Mouse (Mus musculus) ES-Bruce4 (cell line): ENCODE measurements around the gene Nsg2. TPM values are rescaled to one million over a fixed set of nuclear protein-coding genes. Genes with fewer than 3 reads are reported as not detected.
"Not testable (repeated sequence)": the region's sequence is repeated elsewhere in the genome, so short reads cannot be mapped to it uniquely, and the experiment has no call there.

ENCODE experiments used
- H3K27ac ChIP-seq: 2 replicates; pipeline ENCODE4 v1.5.1; 2012; ENCODE audit warnings: low read length, inconsistent platforms; ENCODE audit not compliant: insufficient read depth
- H3K27me3 ChIP-seq: 2 replicates; pipeline ENCODE4 v1.6.1; 2012; ENCODE audit warnings: mild to moderate bottlenecking, low read length, inconsistent platforms; ENCODE audit not compliant: control insufficient read depth, poor library complexity, insufficient read depth, severe bottlenecking
- H3K36me3 ChIP-seq: 2 replicates; pipeline ENCODE4 v1.6.1; 2012; ENCODE audit warnings: inconsistent platforms, mild to moderate bottlenecking, low read length, moderate library complexity; ENCODE audit not compliant: control insufficient read depth, poor library complexity, insufficient read depth, severe bottlenecking
- H3K4me1 ChIP-seq: one replicate; pipeline ENCODE4 v1.8.1; 2011; ENCODE audit warnings: low read length; ENCODE audit not compliant: control insufficient read depth, insufficient read depth
- H3K4me3 ChIP-seq: 2 replicates; pipeline ENCODE4 v1.5.1; 2011; ENCODE audit warnings: low read depth, mild to moderate bottlenecking, low read length
- H3K9ac ChIP-seq: 2 replicates; pipeline ENCODE4 v1.6.1; 2012; ENCODE audit warnings: low read depth, mild to moderate bottlenecking, inconsistent platforms; ENCODE audit not compliant: poor library complexity, severe bottlenecking
- H3K9me3 ChIP-seq: replicated peaks from 2 replicates; pipeline ENCODE4 v1.6.1; 2012; ENCODE audit warnings: mild to moderate bottlenecking, low read length, inconsistent platforms; ENCODE audit not compliant: control insufficient read depth, poor library complexity, insufficient read depth, severe bottlenecking
- CTCF ChIP-seq: IDR thresholded peaks from one replicate; pipeline ENCODE4 v1.8.1; 2011; ENCODE audit warnings: low read depth, low read length
- EP300 ChIP-seq: IDR thresholded peaks from 2 replicates; pipeline ENCODE4 v1.6.1; 2011; ENCODE audit warnings: low read depth, low read length; ENCODE audit not compliant: insufficient read depth
- POLR2A ChIP-seq: IDR thresholded peaks from one replicate; pipeline ENCODE4 v1.8.1; 2011; ENCODE audit warnings: low read length; ENCODE audit not compliant: insufficient read depth
- polyA plus RNA-seq: library from polyadenylated mRNA; stranded (reverse); fragments of >200 nt; gene quantifications from 2 replicates; pipeline ENCODE4 v1.2.4, GENCODE M21; 2011; ENCODE audit warnings: low read depth; ENCODE audit not compliant: missing spikeins, insufficient read depth, insufficient read length

Nsg2 gene
- polyA plus RNA-seq, 1 experiment: not detected

- Histone ChIP-seq H3K27me3 (no peaks in the 10 kb centered on the region), H3K4me1 (no peaks in the 10 kb centered on the region), H3K9me3 (0 out of 2 replicates have a peak, but pooled peaks cover 3% of the 10 kb centered on the region), H3K4me3 (no peak overlapping the region), H3K27ac (no peak overlapping the region), H3K9ac (no peak overlapping the region), H3K36me3 (no peaks in the 10 kb centered on the region)
- TF ChIP-seq POLR2A (no peak), CTCF (no peak)
Measured at GRCm38 (mm10) chr11:31984786-31985185, 15.5 kb upstream of the Nsg2 start.

- Histone ChIP-seq H3K9me3 (no peaks in the 10 kb centered on the region), H3K4me3 (no peak overlapping the region), H3K27ac (no peak overlapping the region), H3K4me1 (no peaks in the 10 kb centered on the region), H3K9ac (no peak overlapping the region), H3K27me3 (no peaks in the 10 kb centered on the region), H3K36me3 (no peaks in the 10 kb centered on the region)
- TF ChIP-seq EP300: no peak
- TF ChIP-seq POLR2A: no peak
- no peak for TF ChIP-seq CTCF
Measured at GRCm38 (mm10) chr11:31992535-31992934, 7.7 kb upstream of the Nsg2 start.

GRCm38 (mm10) chr11:31999716-32000115, 547 bp upstream of the Nsg2 start:
- Histone ChIP-seq H3K9me3 (no peaks in the 10 kb centered on the region), H3K4me1 (no peaks in the 10 kb centered on the region), H3K4me3 (no peak overlapping the region), H3K27me3 (no peaks in the 10 kb centered on the region), H3K27ac (no peak overlapping the region), H3K9ac (no peak overlapping the region), H3K36me3 (no peaks in the 10 kb centered on the region)
- TF ChIP-seq POLR2A (no peak), CTCF (no peak), EP300 (no peak)

GRCm38 (mm10) chr11:32001181-32001910, 1.1 kb downstream of the Nsg2 start:
- no peak overlapping the region for H3K4me3 ChIP-seq
- H3K9me3 ChIP-seq: no peaks in the 10 kb centered on the region
- H3K36me3 ChIP-seq: no peaks in the 10 kb centered on the region
- no peaks in the 10 kb centered on the region for H3K4me1 ChIP-seq
- no peak for TF ChIP-seq POLR2A
- no peak for TF ChIP-seq CTCF
- TF ChIP-seq EP300: no peak
- no peak overlapping the region for H3K27ac ChIP-seq
- H3K9ac ChIP-seq: no peak overlapping the region
- H3K27me3 ChIP-seq: no peaks in the 10 kb centered on the region

- H3K27me3 ChIP-seq: no peaks in the 10 kb centered on the region
- no peaks in the 10 kb centered on the region for H3K36me3 ChIP-seq
- H3K9me3 ChIP-seq: 0 out of 2 replicates have a peak, but pooled peaks cover 4% of the 10 kb centered on the region
- H3K27ac ChIP-seq: no peak overlapping the region
- no peak overlapping the region for H3K4me3 ChIP-seq
- no peak overlapping the region for H3K9ac ChIP-seq
- TF ChIP-seq CTCF: no peak
- no peak for TF ChIP-seq EP300
- no peak for TF ChIP-seq POLR2A
- H3K4me1 ChIP-seq: no peaks in the 10 kb centered on the region
Measured at GRCm38 (mm10) chr11:32002670-32003072, 2.4 kb downstream of the Nsg2 start.

GRCm38 (mm10) chr11:32008049-32008448, 7.8 kb downstream of the Nsg2 start:
- not testable (repeated sequence) for H3K9ac ChIP-seq, H3K27ac ChIP-seq, H3K36me3 ChIP-seq, H3K9me3 ChIP-seq, H3K4me3 ChIP-seq, H3K27me3 ChIP-seq, H3K4me1 ChIP-seq
